Mouse (Mus musculus) stomach, embryonic 14.5 days (tissue): ENCODE data around the gene Krt18. TPM values are rescaled to one million over a fixed set of nuclear protein-coding genes. Genes with fewer than 3 reads are reported as not detected.

ENCODE experiments used
- ATAC-seq: fragments of 200-750 bp; cut with Nextera tagmentation; 2 replicates; pipeline ENCODE4 v1.8.0; 2017; ENCODE audit warnings: low read depth, moderate TSS enrichment; ENCODE audit not compliant: insufficient number of reproducible peaks, insufficient read depth, low FRiP score
- H3K27ac ChIP-seq: fragments of 300-500 bp; sonication (generic); 2 replicates; pipeline ENCODE4 v1.5.1; 2014; ENCODE audit warnings: mild to moderate bottlenecking, low read length, moderate library complexity, mixed read lengths
- H3K27me3 ChIP-seq: fragments of 300-500 bp; sonication (generic); 2 replicates; pipeline ENCODE4 v1.6.1; 2014; ENCODE audit warnings: low read length, control low read depth, mixed read lengths; ENCODE audit not compliant: control insufficient read depth, insufficient read depth
- H3K36me3 ChIP-seq: fragments of 300-500 bp; sonication (generic); 2 replicates; pipeline ENCODE4 v1.6.1; 2014; ENCODE audit warnings: mild to moderate bottlenecking, control low read depth, low read length, moderate library complexity, mixed read lengths; ENCODE audit not compliant: control insufficient read depth, insufficient read depth
- H3K4me1 ChIP-seq: fragments of 300-500 bp; sonication (generic); 2 replicates; pipeline ENCODE4 v1.6.1; 2014; ENCODE audit warnings: low read length, control low read depth, mixed read lengths; ENCODE audit not compliant: control insufficient read depth, insufficient read depth
- H3K4me2 ChIP-seq: fragments of 300-500 bp; sonication (generic); replicated peaks from 2 replicates; pipeline ENCODE4 v1.6.1; 2014; ENCODE audit warnings: low read depth, low read length, control low read depth
- H3K4me3 ChIP-seq: fragments of 300-500 bp; sonication (generic); 2 replicates; pipeline ENCODE4 v1.5.1; 2014; ENCODE audit warnings: low read depth, low read length, control low read depth
- H3K9ac ChIP-seq: fragments of 300-500 bp; sonication (generic); replicated peaks from 2 replicates; pipeline ENCODE4 v1.6.1; 2014; ENCODE audit warnings: low read depth, mild to moderate bottlenecking, control low read depth, low read length, moderate library complexity, mixed read lengths
- H3K9me3 ChIP-seq: fragments of 300-500 bp; sonication (generic); 2 replicates; pipeline ENCODE4 v1.6.1; 2016; ENCODE audit warnings: low read depth, low read length, control low read depth; ENCODE audit not compliant: control insufficient read depth
- WGBS: fragments of 180-500 bp; shearing (Covaris S2); extraction: QIAGEN DNeasy Blood & Tissue Kit; methylation state at CpG from one replicate; pipeline ENCODE4 v1.1.7; 2014; 5-methylcytosine and 5-hydroxymethylcytosine counted together
- polyA plus RNA-seq: library from polyadenylated mRNA; unstranded; fragments of >200 nt; fragmentation: Nextera tagmentation; extraction: Ambion mirVana; gene quantifications from 2 replicates; pipeline ENCODE4 v1.2.1, GENCODE M21; 2014

Krt18 gene
- polyA plus RNA-seq, 1 experiment from 2014 or later = 407 TPM

GRCm38 (mm10) chr15:102070476-102071467, 42.8 kb downstream of the Krt18 start:
- Histone ChIP-seq H3K4me1 (peaks cover 11% of the 10 kb centered on the region; the same call in 1 of the 2 replicates), H3K36me3 (no peaks in the 10 kb centered on the region), H3K27me3 (no peaks in the 10 kb centered on the region), H3K4me3 (no peak overlapping the region), H3K9ac (no peak overlapping the region), H3K27ac (no peak overlapping the region), H3K4me2 (no peak overlapping the region), H3K9me3 (no peaks in the 10 kb centered on the region)
- ATAC-seq = no peak
- WGBS = 67% methylated on average over 13 of the region's 13 CpGs

DNA sequence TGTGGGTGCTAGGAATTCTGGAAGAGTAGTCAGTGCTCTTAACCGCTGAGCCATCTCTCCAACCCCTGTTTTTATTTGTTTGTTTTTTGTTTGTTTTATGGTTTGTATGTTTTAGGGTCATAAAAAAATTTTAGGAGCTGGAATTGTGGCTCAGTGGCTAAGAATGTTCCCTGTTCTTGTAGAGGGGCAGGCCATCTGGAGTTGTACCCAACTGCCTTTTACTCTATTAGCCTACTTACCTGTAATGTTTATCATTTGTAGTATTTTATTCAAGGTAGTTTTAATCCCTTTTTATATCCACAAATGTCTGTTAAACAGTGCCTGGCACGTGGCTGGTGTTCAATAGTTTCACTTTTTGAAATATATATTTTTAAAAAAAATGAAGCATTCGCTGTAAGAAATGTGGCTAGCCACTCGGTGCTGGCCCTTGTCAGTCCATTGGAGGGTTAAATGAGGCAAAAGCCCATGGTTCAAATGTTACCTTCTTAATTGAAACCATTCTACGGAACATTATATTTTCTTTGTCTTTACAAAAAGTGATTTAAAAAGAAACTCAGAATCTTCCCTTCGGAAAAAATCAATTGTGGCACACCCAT, 45.1 kb downstream of the Krt18 start:
- H3K4me1 ChIP-seq = peaks cover 16% of the 10 kb centered on the region; the same call in 1 of the 2 replicates
- peak overlapping the region; percentile 97 for H3K4me3 ChIP-seq
- no peak overlapping the region; the same call in 1 of the 2 replicates for H3K9ac ChIP-seq
- ATAC-seq = peak; percentile 9; the same call in 1 of the 2 replicates
- no peaks in the 10 kb centered on the region for H3K9me3 ChIP-seq
- 14% methylated on average over 6 of the region's 6 CpGs for WGBS
- no peaks in the 10 kb centered on the region for H3K27me3 ChIP-seq
- no peak overlapping the region for H3K27ac ChIP-seq
- H3K4me2 ChIP-seq = peak overlapping the region; percentile 43
- no peaks in the 10 kb centered on the region for H3K36me3 ChIP-seq

DNA sequence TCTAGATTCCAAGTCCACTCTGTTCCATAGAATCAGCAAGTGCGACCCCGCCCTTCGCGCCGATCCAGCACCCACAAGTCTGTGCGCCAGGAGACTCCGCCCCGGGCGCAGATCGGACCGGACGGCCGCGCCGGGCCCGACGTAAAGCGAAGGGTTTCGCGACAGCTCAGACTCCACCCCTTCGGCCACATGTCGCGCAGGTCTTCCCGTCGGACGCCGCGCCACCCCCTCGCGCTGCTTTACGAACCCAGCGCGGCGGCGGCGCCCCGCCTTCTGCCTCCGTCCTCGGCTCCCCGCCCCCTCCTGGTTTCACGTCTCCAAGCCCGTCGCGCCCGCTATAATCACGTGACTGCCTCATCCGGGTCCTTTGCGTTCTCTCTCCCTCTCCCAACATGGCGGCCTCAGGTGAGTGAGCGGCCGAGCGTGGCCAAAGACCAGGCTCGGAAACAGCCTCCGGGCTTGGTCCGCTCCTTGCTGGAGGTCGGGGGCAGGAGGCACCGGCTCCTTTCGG, 45.6 kb downstream of the Krt18 start, which contains the start of gene Eif4b:
Gene Eif4b, plus strand, starts transcription at position 215 of the 511 bp plus-strand sequence.
- under 1% methylated on average over 58 of the region's 58 CpGs for WGBS

GRCm38 (mm10) chr15:102074070-102074731, 46.2 kb downstream of the Krt18 start:
- Histone ChIP-seq H3K4me1 (peaks cover 16% of the 10 kb centered on the region; the same call in 1 of the 2 replicates), H3K36me3 (no peaks in the 10 kb centered on the region), H3K27me3 (no peaks in the 10 kb centered on the region), H3K4me2 (peak overlapping the region; percentile 63), H3K9ac (peak overlapping the region; percentile 93), H3K4me3 (peak overlapping the region; percentile 97), H3K27ac (peak overlapping the region; percentile 96), H3K9me3 (no peaks in the 10 kb centered on the region)
- WGBS = under 1% methylated on average over 56 of the region's 57 CpGs
- ATAC-seq = peak; percentile 39; the same call in 1 of the 2 replicates

More for the DNA sequence above, 45.6 kb downstream of the Krt18 start, which contains the start of gene Eif4b:
- Histone ChIP-seq H3K9me3 (no peaks in the 10 kb centered on the region), H3K36me3 (no peaks in the 10 kb centered on the region), H3K4me1 (peaks cover 16% of the 10 kb centered on the region; the same call in 1 of the 2 replicates), H3K27ac (peak within 1 kb of the TSS; percentile 96), H3K4me3 (peak within 1 kb of the TSS; percentile 97), H3K27me3 (no peaks in the 10 kb centered on the region), H3K9ac (peak within 1 kb of the TSS; percentile 93), H3K4me2 (peak within 1 kb of the TSS; percentile 63)
- peak; percentile 95 for ATAC-seq

- Histone ChIP-seq H3K9me3 (no peaks in the 10 kb centered on the region), H3K27me3 (no peaks in the 10 kb centered on the region), H3K4me1 (peaks cover 16% of the 10 kb centered on the region; the same call in 1 of the 2 replicates), H3K36me3 (no peaks in the 10 kb centered on the region), H3K27ac (no peak overlapping the region; the same call in 1 of the 2 replicates), H3K4me3 (peak overlapping the region; percentile 97), H3K4me2 (peak overlapping the region; percentile 63), H3K9ac (peak overlapping the region; percentile 93)
- 6% methylated on average over 11 of the region's 11 CpGs for WGBS
- no peak for ATAC-seq
These were observed 47.1 kb downstream of the Krt18 start for GRCm38 (mm10) chr15:102074876-102075585.

DNA sequence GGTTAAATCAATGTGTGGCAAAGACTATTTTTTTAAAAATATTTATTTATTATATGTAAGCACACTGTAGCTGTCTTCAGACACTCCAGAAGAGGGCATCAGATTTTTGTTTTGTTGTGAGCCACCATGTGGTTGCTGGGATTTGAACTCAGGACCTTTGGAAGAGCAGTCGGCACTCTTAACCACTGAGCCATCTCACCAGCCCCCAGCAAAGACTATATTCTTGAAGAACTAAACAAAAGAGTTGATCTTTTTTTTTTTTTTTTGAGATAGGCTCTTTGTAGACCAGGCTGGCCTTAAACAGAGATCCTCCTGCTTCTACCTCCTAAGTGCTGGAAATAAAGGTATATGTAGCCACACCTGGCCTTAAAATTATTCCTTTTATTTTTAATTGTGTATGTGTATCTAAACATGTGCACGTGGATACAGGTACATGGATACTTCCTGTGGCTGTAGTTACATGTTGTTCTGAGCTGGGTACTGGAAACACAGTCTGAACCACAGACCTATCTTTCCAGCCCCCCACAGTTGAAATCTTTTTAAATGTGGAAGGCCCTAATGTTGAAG, 49.2 kb downstream of the Krt18 start:
- Histone ChIP-seq H3K4me2 (no peak overlapping the region), H3K27me3 (no peaks in the 10 kb centered on the region), H3K9me3 (no peaks in the 10 kb centered on the region), H3K36me3 (peaks cover 5% of the 10 kb centered on the region; the same call in 1 of the 2 replicates), H3K4me3 (no peak overlapping the region), H3K9ac (no peak overlapping the region), H3K4me1 (peaks cover 16% of the 10 kb centered on the region; the same call in 1 of the 2 replicates), H3K27ac (no peak overlapping the region)
- ATAC-seq = no peak
- 89% methylated on average over 2 of the region's 2 CpGs for WGBS

- H3K4me1 ChIP-seq = peaks cover 13% of the 10 kb centered on the region; the same call in 1 of the 2 replicates
- no peak overlapping the region for H3K4me3 ChIP-seq
- no peak overlapping the region for H3K9ac ChIP-seq
- H3K27ac ChIP-seq = no peak overlapping the region
- ATAC-seq = no peak
- no peaks in the 10 kb centered on the region for H3K9me3 ChIP-seq
- no peak overlapping the region for H3K4me2 ChIP-seq
- H3K27me3 ChIP-seq = no peaks in the 10 kb centered on the region
- WGBS = 72% methylated on average over 4 of the region's 4 CpGs
- peaks cover 25% of the 10 kb centered on the region for H3K36me3 ChIP-seq
These were observed 51.2 kb downstream of the Krt18 start for GRCm38 (mm10) chr15:102079221-102079620.
